Mouse (Mus musculus): ENCODE measurements at regions not wholly inside any gene's neighbourhood (a gene's known extent, or its start where the extent isn't known, plus 50 kb on each side); places are given as distances from the start of the nearest gene placed in this dataset.

DNA sequence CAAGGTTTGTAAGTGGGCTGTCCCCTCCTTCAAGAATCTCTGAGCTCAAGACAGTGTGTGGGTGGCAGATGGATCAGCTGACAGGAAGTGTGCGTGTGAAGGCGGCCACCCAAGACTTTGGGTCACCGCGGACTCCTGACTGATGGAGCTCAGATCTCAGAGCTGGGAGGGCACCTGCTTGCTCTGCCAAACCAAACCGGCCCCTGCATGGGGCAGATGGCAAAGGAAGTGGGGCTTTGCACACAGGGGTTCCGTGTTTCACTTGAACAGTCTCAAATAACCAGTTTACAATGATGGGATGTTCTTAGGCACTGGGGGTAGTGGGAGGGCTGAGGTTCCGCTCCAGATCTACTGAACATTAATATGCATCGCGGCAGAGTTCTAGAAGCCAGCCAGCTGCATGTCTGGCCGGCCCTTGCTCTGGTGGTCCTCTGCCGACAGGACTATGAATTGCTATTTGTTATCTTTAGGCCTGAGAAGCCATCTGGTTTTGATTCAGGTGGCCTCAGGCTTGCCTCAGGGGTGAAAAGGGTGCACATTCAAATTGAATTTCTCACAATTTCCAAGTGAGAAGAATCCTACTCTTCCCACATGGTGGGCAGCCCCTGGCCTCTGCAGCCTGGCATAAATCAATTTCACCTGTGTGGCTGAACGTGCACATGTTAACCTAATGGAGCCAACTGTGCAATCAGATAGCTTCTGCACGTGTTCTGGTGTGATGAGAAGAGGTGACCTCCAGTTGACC is 172.0 kb downstream of the Mylk4 start:
- no peak for TF ChIP-seq CTCF (IDR thresholded peaks at IDR 0.05)
- no peak for TF ChIP-seq EP300 (IDR thresholded peaks at IDR 0.05)
